Mouse (Mus musculus): ENCODE measurements around the gene Pdcl. TPM values are rescaled to one million over a fixed set of nuclear protein-coding genes. Genes with fewer than 3 reads are reported as not detected.

Gene Pdcl
- polyA plus RNA-seq (2015; fragmentation: Nextera tagmentation; extraction: Ambion mirVana) = 35.9 and 45.2 TPM in 2 replicates

DNA sequence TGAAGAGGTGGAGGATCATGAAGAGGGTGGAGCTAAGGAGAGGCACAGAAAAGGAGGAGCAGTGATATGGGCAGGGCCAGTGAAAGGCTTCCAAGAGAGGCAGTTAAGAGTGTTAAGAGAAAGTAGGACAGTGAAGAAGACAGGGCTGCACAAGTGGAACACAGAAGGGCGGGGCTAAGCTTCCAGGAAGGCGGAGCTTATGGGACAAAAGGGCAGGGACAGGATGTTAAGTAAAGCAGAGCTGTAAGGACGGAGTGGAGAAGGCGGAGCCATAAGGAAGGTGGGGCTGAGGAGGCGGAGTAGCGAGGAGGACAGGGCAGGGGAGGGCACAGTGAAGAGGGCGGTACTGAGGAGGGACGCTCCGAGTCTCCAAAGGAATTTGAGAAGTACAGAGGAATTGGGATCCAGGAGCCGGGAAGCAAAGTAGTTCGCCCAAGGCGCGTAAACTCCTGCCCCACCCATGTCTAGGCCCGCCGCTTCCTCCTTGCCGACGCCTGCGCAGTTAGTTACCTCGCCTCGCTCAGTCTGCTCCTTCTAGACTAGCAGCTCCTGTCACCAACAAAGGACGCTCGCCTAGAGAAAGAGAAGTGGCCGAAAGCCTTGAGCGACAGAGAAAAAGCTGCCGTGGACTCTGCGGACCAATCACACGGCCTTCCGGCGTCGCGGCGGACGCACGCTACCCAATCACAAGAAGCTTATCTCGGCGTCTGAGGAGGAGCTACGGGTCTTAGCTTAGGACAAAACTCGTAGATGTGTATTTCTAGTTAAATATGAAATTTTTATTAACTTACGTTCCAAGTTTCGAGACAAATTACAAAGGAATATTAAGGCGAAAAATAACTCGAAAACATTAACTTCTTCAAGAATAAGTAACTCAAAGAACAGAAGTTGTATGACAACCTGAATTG is at the start of gene Pdcl:
TSS of gene Pdcl (minus strand) at position 700 of the 908 bp plus-strand sequence.

DNA sequence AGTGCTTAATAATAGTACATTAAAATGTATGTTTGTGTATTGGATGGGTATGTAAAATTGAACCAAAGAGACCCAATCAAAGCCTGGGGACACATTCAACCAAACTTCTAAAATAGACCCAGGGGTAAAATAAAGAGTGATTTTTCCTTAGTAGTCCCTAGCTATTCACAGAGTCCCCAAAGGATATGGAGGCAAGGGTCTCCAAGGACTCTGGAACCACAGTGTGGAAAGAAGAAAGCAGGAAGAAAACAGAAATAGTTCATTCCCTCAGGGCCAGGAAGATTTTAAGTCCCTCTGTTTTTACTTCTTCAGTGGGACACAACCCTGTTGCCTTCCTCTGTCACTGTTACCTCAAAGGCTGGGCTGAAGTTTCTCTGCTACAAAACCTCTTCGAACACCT is 32.9 kb downstream of the Pdcl start, which contains the start of gene Olfr368:
TSS of gene Olfr368 (plus strand) at position 301 of the 400 bp plus-strand sequence.

Other genes starting within 250 kb of the Pdcl start
- gene Olfr362, start 241.4 kb downstream of the Pdcl start, polyA plus RNA-seq (2015; fragmentation: Nextera tagmentation; extraction: Ambion mirVana) = not detected in 2 replicates
- not detected in 2 replicates for gene Olfr364-ps1, start 220.0 kb downstream of the Pdcl start, polyA plus RNA-seq (2015; fragmentation: Nextera tagmentation; extraction: Ambion mirVana)
- not detected in 2 replicates for gene Olfr365, start 171.1 kb downstream of the Pdcl start, polyA plus RNA-seq (2015; fragmentation: Nextera tagmentation; extraction: Ambion mirVana)
- not detected in 2 replicates for gene Olfr366, start 147.8 kb downstream of the Pdcl start, polyA plus RNA-seq (2015; fragmentation: Nextera tagmentation; extraction: Ambion mirVana)
- gene Olfr368, start 32.8 kb downstream of the Pdcl start, polyA plus RNA-seq (2015; fragmentation: Nextera tagmentation; extraction: Ambion mirVana) = not detected in 2 replicates
- gene Rc3h2, start 63.6 kb upstream of the Pdcl start, polyA plus RNA-seq (2015; fragmentation: Nextera tagmentation; extraction: Ambion mirVana) = 7.6 and 9.7 TPM in 2 replicates
- 1.6 and 2.8 TPM in 2 replicates for gene Zbtb26, start 83.8 kb upstream of the Pdcl start, polyA plus RNA-seq (2015; fragmentation: Nextera tagmentation; extraction: Ambion mirVana)
- gene Zbtb6, start 83.8 kb upstream of the Pdcl start, polyA plus RNA-seq (2015; fragmentation: Nextera tagmentation; extraction: Ambion mirVana) = 4.3 and 5.2 TPM in 2 replicates
- 18.2 and 29.8 TPM in 2 replicates for gene Rabgap1, start 83.9 kb upstream of the Pdcl start, polyA plus RNA-seq (2015; fragmentation: Nextera tagmentation; extraction: Ambion mirVana)
- gene Gpr21, start 157.0 kb upstream of the Pdcl start, polyA plus RNA-seq (2015; fragmentation: Nextera tagmentation; extraction: Ambion mirVana) = 0.46 and 0.57 TPM in 2 replicates

All from adrenal gland, postnatal 0 days (tissue).